Mouse (Mus musculus) liver, embryonic 11.5 days (tissue): Measurements from ENCODE around the gene Arhgef28. TPM values are rescaled to one million over a fixed set of nuclear protein-coding genes. Genes with fewer than 3 reads are reported as not detected.

Experiments used
- ATAC-seq: fragments of 200-750 bp; cut with Nextera tagmentation; replicated peaks from 2 replicates; pipeline ENCODE4 v1.8.0; 2017; ENCODE audit warnings: moderate number of reproducible peaks, mild to moderate bottlenecking, moderate TSS enrichment, moderate library complexity; ENCODE audit not compliant: low FRiP score
- DNase-seq: peaks from one replicate; pipeline ENCODE4 v3.0.0-alpha.2; 2017; ENCODE audit warnings: low spot score
- H3K27ac ChIP-seq: fragments of 300-500 bp; sonication (generic); 2 replicates; pipeline ENCODE4 v1.5.1; 2014; ENCODE audit warnings: mild to moderate bottlenecking, low read depth, low read length, control low read depth
- H3K27me3 ChIP-seq: fragments of 300-500 bp; sonication (generic); replicated peaks from 2 replicates; pipeline ENCODE4 v1.6.1; 2014; ENCODE audit warnings: low read length, mixed read lengths; ENCODE audit not compliant: control insufficient read depth, insufficient read depth
- H3K36me3 ChIP-seq: fragments of 300-500 bp; sonication (generic); 2 replicates; pipeline ENCODE4 v1.6.1; 2014; ENCODE audit warnings: mild to moderate bottlenecking, low read length, moderate library complexity, mixed read lengths; ENCODE audit not compliant: control insufficient read depth, insufficient read depth
- H3K4me1 ChIP-seq: fragments of 300-500 bp; sonication (generic); replicated peaks from 2 replicates; pipeline ENCODE4 v1.6.1; 2014; ENCODE audit warnings: low read length, mixed read lengths; ENCODE audit not compliant: control insufficient read depth, insufficient read depth
- H3K4me2 ChIP-seq: fragments of 300-500 bp; sonication (generic); 2 replicates; pipeline ENCODE4 v1.6.1; 2014; ENCODE audit warnings: mild to moderate bottlenecking, control low read depth, moderate library complexity
- H3K4me3 ChIP-seq: fragments of 300-500 bp; sonication (generic); 2 replicates; pipeline ENCODE4 v1.5.1; 2014; ENCODE audit warnings: low read depth, low read length, control low read depth
- H3K9ac ChIP-seq: fragments of 300-500 bp; sonication (generic); 2 replicates; pipeline ENCODE4 v1.6.1; 2014; ENCODE audit warnings: low read depth, low read length, control low read depth
- H3K9me3 ChIP-seq: fragments of 300-500 bp; sonication (generic); 2 replicates; pipeline ENCODE4 v1.6.1; 2016; ENCODE audit warnings: low read length, inconsistent platforms, mixed read lengths; ENCODE audit not compliant: control insufficient read depth
- WGBS: fragments of 180-500 bp; shearing (Covaris S2); extraction: QIAGEN DNeasy Blood & Tissue Kit; methylation state at CpG from one replicate; pipeline ENCODE4 v1.1.7; 2014; 5-methylcytosine and 5-hydroxymethylcytosine counted together
- polyA plus RNA-seq: library from polyadenylated mRNA; unstranded; fragments of >200 nt; fragmentation: Nextera tagmentation; extraction: Ambion mirVana; gene quantifications from 2 replicates; pipeline ENCODE4 v1.2.1, GENCODE M21; 2014

The Arhgef28 gene
- polyA plus RNA-seq, 1 experiment from 2014 or later = 2.7 TPM

GRCm38 (mm10) chr13:98147532-98147931 lies 58.7 kb downstream of the Arhgef28 start:
- Histone ChIP-seq H3K27ac (no peak overlapping the region), H3K36me3 (no peaks in the 10 kb centered on the region), H3K4me1 (no peaks in the 10 kb centered on the region), H3K9ac (no peak overlapping the region), H3K9me3 (no peaks in the 10 kb centered on the region), H3K4me2 (no peak overlapping the region), H3K27me3 (no peaks in the 10 kb centered on the region), H3K4me3 (no peak overlapping the region)
- no peak for ATAC-seq
- 80% methylated on average over 5 of the region's 5 CpGs for WGBS
- DNase-seq = no peak

DNA sequence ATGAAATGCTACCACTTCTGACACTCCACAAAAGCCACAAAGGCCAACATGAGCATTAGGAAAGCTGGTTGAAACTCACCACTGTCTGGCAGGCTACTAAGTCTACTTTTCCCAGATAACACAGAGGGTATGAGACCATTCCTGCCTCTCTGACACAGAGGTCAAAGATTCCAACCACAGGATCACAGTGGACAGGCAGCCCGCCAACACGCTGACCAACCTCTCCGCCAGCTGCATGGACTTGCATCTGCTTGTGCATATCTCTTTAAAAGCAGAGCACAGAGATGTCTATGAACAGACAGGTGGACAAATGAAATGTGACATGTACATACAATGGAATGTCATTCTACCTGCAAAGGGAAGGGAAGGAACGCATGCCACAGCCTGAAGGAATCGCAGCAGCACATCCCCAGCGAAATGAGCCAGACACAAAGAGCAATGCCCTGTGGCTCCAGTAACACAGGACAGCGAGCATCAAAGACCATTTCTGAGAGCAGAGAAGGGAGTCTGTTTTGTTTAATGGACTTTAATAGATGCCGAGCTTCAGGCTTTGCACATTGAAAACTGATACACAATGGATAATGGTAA lies 59.6 kb downstream of the Arhgef28 start:
- no peak overlapping the region for H3K27ac ChIP-seq
- no peaks in the 10 kb centered on the region for H3K36me3 ChIP-seq
- no peak overlapping the region for H3K4me3 ChIP-seq
- no peak for DNase-seq
- H3K27me3 ChIP-seq = no peaks in the 10 kb centered on the region
- H3K9me3 ChIP-seq = no peaks in the 10 kb centered on the region
- WGBS = 86% methylated on average over 8 of the region's 8 CpGs
- H3K9ac ChIP-seq = no peak overlapping the region
- ATAC-seq = no peak
- H3K4me2 ChIP-seq = no peak overlapping the region
- H3K4me1 ChIP-seq = no peaks in the 10 kb centered on the region

DNA sequence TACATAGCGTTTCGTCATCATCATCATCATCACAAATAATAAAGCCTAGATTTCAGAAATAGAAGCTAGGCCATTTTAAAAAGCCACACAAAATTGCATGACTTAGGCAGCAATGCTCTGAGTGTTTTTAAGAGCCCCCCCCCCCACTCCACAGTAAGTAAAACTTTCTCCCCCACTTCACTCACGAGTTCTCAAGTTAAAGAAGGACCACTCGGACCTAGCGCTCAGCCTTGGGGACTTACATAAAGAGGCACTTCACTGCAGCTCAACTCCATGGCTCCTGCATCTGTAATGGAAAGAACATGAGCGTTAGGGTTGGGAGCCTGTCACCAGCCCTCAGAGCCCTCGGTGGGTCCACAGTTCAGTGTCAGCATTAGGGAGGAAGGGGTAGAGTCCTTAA lies 60.9 kb downstream of the Arhgef28 start:
- ATAC-seq (no peak), DNase-seq (no peak)
- 80% methylated on average over 7 of the region's 7 CpGs for WGBS
- Histone ChIP-seq H3K27me3 (no peaks in the 10 kb centered on the region), H3K36me3 (no peaks in the 10 kb centered on the region), H3K9me3 (no peaks in the 10 kb centered on the region), H3K27ac (no peak overlapping the region), H3K4me1 (no peaks in the 10 kb centered on the region), H3K9ac (no peak overlapping the region), H3K4me3 (no peak overlapping the region), H3K4me2 (no peak overlapping the region)

DNA sequence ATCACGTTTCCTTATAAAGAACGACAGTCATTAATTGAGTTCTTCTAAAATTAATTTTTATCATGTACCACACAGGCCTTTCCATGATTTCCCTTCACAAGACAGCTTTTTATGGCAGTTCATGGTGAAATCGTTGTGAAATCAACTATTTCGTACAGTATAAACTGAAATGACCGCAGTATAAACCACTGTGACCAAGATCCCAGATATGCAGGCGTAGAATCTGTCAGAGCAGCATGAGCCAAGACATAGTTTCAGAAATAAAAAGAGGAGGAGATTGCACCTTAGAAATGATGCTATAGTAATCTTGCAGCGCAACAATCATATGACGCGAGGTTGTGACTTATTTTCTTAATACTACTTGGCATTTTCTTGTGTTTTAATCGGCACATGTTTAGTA lies 63.2 kb downstream of the Arhgef28 start:
- H3K36me3 ChIP-seq = no peaks in the 10 kb centered on the region
- ATAC-seq (no peak), DNase-seq (no peak)
- 89% methylated on average over 10 of the region's 10 CpGs for WGBS
- H3K4me1 ChIP-seq = no peaks in the 10 kb centered on the region
- no peak overlapping the region for H3K9ac ChIP-seq
- no peak overlapping the region for H3K4me2 ChIP-seq
- H3K27me3 ChIP-seq = no peaks in the 10 kb centered on the region
- no peaks in the 10 kb centered on the region for H3K9me3 ChIP-seq
- H3K27ac ChIP-seq = no peak overlapping the region
- H3K4me3 ChIP-seq = no peak overlapping the region

GRCm38 (mm10) chr13:98140626-98141025 lies 65.6 kb downstream of the Arhgef28 start:
- ATAC-seq (no peak), DNase-seq (no peak)
- H3K4me3 ChIP-seq = no peak overlapping the region
- H3K27ac ChIP-seq = no peak overlapping the region
- H3K9ac ChIP-seq = no peak overlapping the region
- no peaks in the 10 kb centered on the region for H3K36me3 ChIP-seq
- WGBS = 84% methylated on average over 9 of the region's 9 CpGs
- no peaks in the 10 kb centered on the region for H3K9me3 ChIP-seq
- H3K4me1 ChIP-seq = no peaks in the 10 kb centered on the region
- no peak overlapping the region for H3K4me2 ChIP-seq
- H3K27me3 ChIP-seq = no peaks in the 10 kb centered on the region

DNA sequence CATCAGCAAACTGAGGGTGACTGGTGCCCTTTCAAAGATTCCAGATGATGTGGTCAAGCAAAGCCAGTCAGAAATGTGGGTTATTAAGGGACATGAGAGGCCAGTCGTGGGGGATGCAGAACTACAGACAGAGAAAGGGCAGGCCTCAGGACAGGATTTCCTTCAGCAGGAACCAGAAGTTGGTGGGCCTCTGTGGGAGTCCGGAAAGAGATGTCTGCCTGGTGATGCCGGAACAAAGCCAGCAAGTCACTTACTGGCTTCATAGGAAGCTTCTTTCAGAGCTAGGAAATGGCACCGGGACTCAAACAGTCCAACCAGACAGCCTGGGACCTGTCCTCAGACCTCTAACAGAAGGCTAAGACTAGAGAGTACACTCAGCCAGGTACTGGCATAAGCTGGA lies 67.5 kb downstream of the Arhgef28 start:
- Histone ChIP-seq H3K9ac (no peak overlapping the region), H3K4me2 (no peak overlapping the region), H3K36me3 (no peaks in the 10 kb centered on the region), H3K4me3 (no peak overlapping the region), H3K27ac (no peak overlapping the region), H3K9me3 (no peaks in the 10 kb centered on the region), H3K27me3 (no peaks in the 10 kb centered on the region), H3K4me1 (no peaks in the 10 kb centered on the region)
- no peak for DNase-seq
- 48% methylated on average over 4 of the region's 4 CpGs for WGBS
- ATAC-seq = no peak

DNA sequence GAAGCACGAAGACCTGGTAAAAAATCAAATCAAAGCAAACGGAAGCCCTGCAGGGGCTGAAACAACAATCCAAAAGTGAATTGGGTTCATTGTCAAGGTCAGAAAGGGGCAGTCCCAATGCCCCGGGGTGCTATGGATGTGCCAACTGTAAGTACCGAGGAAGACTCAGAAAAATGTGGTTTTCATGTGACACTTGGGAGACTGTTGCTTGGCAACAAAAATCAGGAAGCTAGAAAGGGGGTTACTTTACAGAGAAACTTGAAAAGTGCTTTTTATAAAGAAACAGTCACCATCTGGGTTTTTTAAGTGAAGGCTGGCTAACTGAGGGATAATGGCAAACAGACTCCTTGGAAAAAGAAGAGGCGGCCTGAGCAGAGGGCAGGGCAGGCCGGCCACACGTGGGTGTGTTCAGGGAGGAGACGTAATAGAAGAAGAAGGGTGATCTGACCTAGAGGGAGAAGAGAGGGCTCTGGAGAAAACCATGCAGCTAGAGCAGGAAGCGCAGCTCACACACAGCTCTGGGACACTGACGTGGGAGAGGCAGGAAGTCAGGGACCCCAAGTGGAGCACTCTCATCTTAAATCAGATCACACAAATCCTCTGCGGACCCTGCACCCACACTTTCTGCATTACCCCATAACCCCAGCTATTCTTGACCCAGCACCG lies 70.2 kb downstream of the Arhgef28 start:
- no peak for ATAC-seq
- DNase-seq = no peak
- no peak overlapping the region for H3K4me2 ChIP-seq
- no peak overlapping the region for H3K27ac ChIP-seq
- no peak overlapping the region for H3K9ac ChIP-seq
- no peak overlapping the region for H3K4me3 ChIP-seq
- H3K36me3 ChIP-seq = no peaks in the 10 kb centered on the region
- 45% methylated on average over 12 of the region's 12 CpGs for WGBS
- no peaks in the 10 kb centered on the region for H3K27me3 ChIP-seq
- H3K9me3 ChIP-seq = no peaks in the 10 kb centered on the region
- H3K4me1 ChIP-seq = no peaks in the 10 kb centered on the region

DNA sequence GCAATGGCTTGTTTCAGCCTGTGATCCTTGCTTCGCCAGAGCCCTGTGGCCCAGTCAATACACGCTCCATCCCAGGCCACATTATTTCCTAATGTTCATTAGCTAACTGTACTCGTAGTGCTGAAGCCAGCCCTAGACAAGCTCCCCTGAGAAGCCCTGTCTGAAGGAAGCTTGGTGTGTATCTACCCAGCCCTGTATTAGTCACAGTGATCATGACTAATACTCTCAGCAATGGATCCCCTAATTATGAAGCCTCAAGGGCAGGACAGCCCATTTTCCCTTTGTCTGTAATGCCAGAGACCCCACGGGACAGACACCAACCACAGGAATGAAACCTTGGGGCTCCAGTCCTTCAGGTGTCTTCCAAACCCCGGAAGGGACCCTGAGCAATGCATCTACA lies 73.3 kb downstream of the Arhgef28 start:
- Histone ChIP-seq H3K9ac (no peak overlapping the region), H3K4me1 (no peaks in the 10 kb centered on the region), H3K36me3 (no peaks in the 10 kb centered on the region), H3K4me3 (no peak overlapping the region), H3K27me3 (no peaks in the 10 kb centered on the region), H3K4me2 (no peak overlapping the region), H3K9me3 (no peaks in the 10 kb centered on the region), H3K27ac (no peak overlapping the region)
- WGBS = 77% methylated on average over 5 of the region's 5 CpGs
- ATAC-seq = no peak
- DNase-seq = no peak

DNA sequence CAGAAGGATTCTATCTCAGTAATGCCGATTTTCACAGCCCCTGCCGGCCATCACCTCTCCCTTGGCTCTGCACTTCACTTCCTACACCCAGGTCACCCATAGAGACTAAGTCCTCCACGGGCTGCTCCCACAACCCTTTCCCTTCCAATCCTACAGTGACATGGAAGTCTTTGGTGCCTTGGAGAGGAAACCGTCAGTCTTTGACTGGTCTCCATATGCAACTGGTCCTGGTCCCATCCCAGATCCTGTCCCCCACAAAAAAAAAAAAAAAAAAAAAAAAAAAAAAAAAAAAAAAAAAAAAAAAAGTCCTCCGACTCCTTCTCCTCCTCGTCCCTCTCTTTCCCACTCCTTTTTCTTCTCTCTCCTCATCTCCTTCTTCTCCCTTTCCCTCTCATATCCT lies 74.0 kb downstream of the Arhgef28 start:
- no peak overlapping the region for H3K4me3 ChIP-seq
- H3K27me3 ChIP-seq = no peaks in the 10 kb centered on the region
- H3K36me3 ChIP-seq = no peaks in the 10 kb centered on the region
- no peak overlapping the region for H3K27ac ChIP-seq
- no peaks in the 10 kb centered on the region for H3K4me1 ChIP-seq
- no peak overlapping the region for H3K9ac ChIP-seq
- no peak overlapping the region for H3K4me2 ChIP-seq
- 74% methylated on average over 6 of the region's 6 CpGs for WGBS
- DNase-seq (no peak), ATAC-seq (no peak)
- no peaks in the 10 kb centered on the region for H3K9me3 ChIP-seq
